Mouse (Mus musculus) liver, embryonic 14.5 days (tissue): ENCODE results near the gene Hipk2. TPM values are rescaled to one million over a fixed set of nuclear protein-coding genes. Genes with fewer than 3 reads are reported as not detected.

ENCODE experiments used
- ATAC-seq: fragments of 200-750 bp; cut with Nextera tagmentation; 2 replicates; pipeline ENCODE4 v1.8.0; 2017; ENCODE audit warnings: moderate number of reproducible peaks, mild to moderate bottlenecking, moderate library complexity; ENCODE audit not compliant: insufficient read depth
- DNase-seq, 3 experiments: peaks; one replicate each; pipeline ENCODE4 v3.0.0-alpha.2; 2012 to 2013; ENCODE audit warnings: low read depth in 3 of 3, low spot score in 3 of 3
- H3K27ac ChIP-seq: fragments of 300-500 bp; sonication (generic); 2 replicates; pipeline ENCODE4 v1.5.1; 2014; ENCODE audit warnings: moderate library complexity, mild to moderate bottlenecking, control low read depth, inconsistent platforms
- H3K27me3 ChIP-seq: fragments of 300-500 bp; sonication (generic); 2 replicates; pipeline ENCODE4 v1.6.1; 2014; ENCODE audit warnings: mild to moderate bottlenecking, low read length, moderate library complexity; ENCODE audit not compliant: control insufficient read depth, insufficient read depth
- H3K36me3 ChIP-seq: fragments of 300-500 bp; sonication (generic); replicated peaks from 2 replicates; pipeline ENCODE4 v1.6.1; 2014; ENCODE audit warnings: low read depth; ENCODE audit not compliant: control insufficient read depth, insufficient read depth
- H3K4me1 ChIP-seq, 2 experiments: fragments of 200-500 bp in 1 of 2; fragments of 300-500 bp in 1 of 2; sonication (generic) in 1 of 2; replicated peaks; 2 replicates each; pipeline ENCODE4 v1.6.1; 2012 to 2014; ENCODE audit warnings: antibody characterized with exemption in 1 of 2, inconsistent platforms in 1 of 2, low read length in 1 of 2; ENCODE audit not compliant: control insufficient read depth in 2 of 2, insufficient read depth in 2 of 2
- H3K4me2 ChIP-seq: fragments of 300-500 bp; sonication (generic); 2 replicates; pipeline ENCODE4 v1.6.1; 2014; ENCODE audit warnings: low read depth, mild to moderate bottlenecking, control low read depth, moderate library complexity
- H3K4me3 ChIP-seq, 2 experiments: fragments of 200-500 bp in 1 of 2; fragments of 300-500 bp in 1 of 2; sonication (generic) in 1 of 2; 2 replicates each; pipeline ENCODE4 v1.5.1; 2012 to 2014; ENCODE audit warnings: low read depth in 2 of 2, low read length in 2 of 2, mild to moderate bottlenecking in 2 of 2, control low read depth in 1 of 2, inconsistent platforms in 1 of 2, moderate library complexity in 1 of 2; ENCODE audit not compliant: insufficient read depth in 1 of 2
- H3K9ac ChIP-seq: fragments of 300-500 bp; sonication (generic); replicated peaks from 2 replicates; pipeline ENCODE4 v1.6.1; 2014; ENCODE audit warnings: mild to moderate bottlenecking, control low read depth, moderate library complexity
- H3K9me3 ChIP-seq: fragments of 300-500 bp; sonication (generic); 2 replicates; pipeline ENCODE4 v1.6.1; 2016; ENCODE audit warnings: low read length, mixed read lengths; ENCODE audit not compliant: control insufficient read depth
- CTCF ChIP-seq: IDR thresholded peaks from 2 replicates; pipeline ENCODE4 v1.5.1; 2016; ENCODE audit warnings: antibody characterized with exemption, low read depth, control low read depth
- EP300 ChIP-seq: IDR thresholded peaks from 2 replicates; pipeline ENCODE4 v1.6.1; 2016; ENCODE audit warnings: antibody characterized with exemption, low read depth
- WGBS: fragments of 180-500 bp; shearing (Covaris S2); extraction: QIAGEN DNeasy Blood & Tissue Kit; methylation state at CpG from one replicate; pipeline ENCODE4 v1.1.7; 2014; ENCODE audit not compliant: insufficient replicate concordance; 5-methylcytosine and 5-hydroxymethylcytosine counted together
- polyA plus RNA-seq, 2 experiments: library from polyadenylated mRNA; depleted of rRNA in 1 of 2; stranded (reverse) in 1 of 2; unstranded in 1 of 2; fragments of >200 nt; fragmentation: Nextera tagmentation in 1 of 2; extraction: Ambion mirVana in 1 of 2; gene quantifications; 2 replicates each; pipeline versions ENCODE4 v1.2.1 to v1.2.3; 2012 to 2014

Gene Hipk2
- polyA plus RNA-seq, 2 experiments, result 10.7 to 13.0 TPM

- ATAC-seq (no peak), DNase-seq (no peak)
- WGBS, result 81% methylated on average over 1 of the region's 1 CpGs
- H3K4me3 ChIP-seq, result no peak overlapping the region
- no peak overlapping the region for H3K4me2 ChIP-seq
- H3K27ac ChIP-seq, result no peak overlapping the region
- H3K9me3 ChIP-seq, result no peaks in the 10 kb centered on the region
- no peaks in the 10 kb centered on the region for H3K27me3 ChIP-seq
- no peak overlapping the region for H3K9ac ChIP-seq
- peaks cover 77% of the 10 kb centered on the region for H3K36me3 ChIP-seq
- TF ChIP-seq CTCF (no peak), EP300 (no peak)
- H3K4me1 ChIP-seq, result peaks cover 0 to 9% of the 10 kb centered on the region in 2 experiments; a peak in 2 of 4 replicates
Observed at GRCm38 (mm10) chr6:38816216-38816615, 59.7 kb downstream of the Hipk2 start.

GRCm38 (mm10) chr6:38815582-38815981, 60.4 kb downstream of the Hipk2 start:
- 58% methylated on average over 2 of the region's 2 CpGs for WGBS
- Histone ChIP-seq H3K27me3 (no peaks in the 10 kb centered on the region), H3K4me1 (peaks cover 0 to 13% of the 10 kb centered on the region in 2 experiments; a peak in 2 of 4 replicates), H3K27ac (no peak overlapping the region), H3K36me3 (peaks cover 73% of the 10 kb centered on the region), H3K4me3 (no peak overlapping the region), H3K4me2 (no peak overlapping the region), H3K9me3 (no peaks in the 10 kb centered on the region), H3K9ac (no peak overlapping the region)
- ATAC-seq (no peak), DNase-seq (no peak)
- TF ChIP-seq EP300 (no peak), CTCF (no peak)

GRCm38 (mm10) chr6:38814690-38815089, 61.3 kb downstream of the Hipk2 start:
- TF ChIP-seq CTCF (no peak), EP300 (no peak)
- H3K4me3 ChIP-seq, result no peak overlapping the region
- no peak for ATAC-seq
- no peaks in the 10 kb centered on the region for H3K27me3 ChIP-seq
- no peak for DNase-seq
- no peaks in the 10 kb centered on the region for H3K9me3 ChIP-seq
- no peak overlapping the region for H3K4me2 ChIP-seq
- H3K27ac ChIP-seq, result no peak overlapping the region
- H3K4me1 ChIP-seq, result peaks cover 7 to 21% of the 10 kb centered on the region in 2 experiments; a peak in 3 of 4 replicates
- H3K9ac ChIP-seq, result no peak overlapping the region
- H3K36me3 ChIP-seq, result peaks cover 79% of the 10 kb centered on the region
- 65% methylated on average over 2 of the region's 2 CpGs for WGBS

- ATAC-seq (no peak), DNase-seq (no peak)
- H3K9me3 ChIP-seq, result no peaks in the 10 kb centered on the region
- H3K36me3 ChIP-seq, result peaks cover 66% of the 10 kb centered on the region
- no peak overlapping the region for H3K27ac ChIP-seq
- H3K4me2 ChIP-seq, result no peak overlapping the region
- TF ChIP-seq CTCF, result no peak
- TF ChIP-seq EP300, result no peak
- no peak overlapping the region for H3K4me3 ChIP-seq
- H3K27me3 ChIP-seq, result no peaks in the 10 kb centered on the region
- H3K9ac ChIP-seq, result no peak overlapping the region
- WGBS, result 81% methylated on average over 4 of the region's 4 CpGs
- peaks cover 7 to 26% of the 10 kb centered on the region in 2 experiments; a peak in 3 of 4 replicates for H3K4me1 ChIP-seq
Observed at GRCm38 (mm10) chr6:38811459-38812145, 64.4 kb downstream of the Hipk2 start.

- ATAC-seq (peak; percentile 34; the same call in 1 of the 2 replicates), DNase-seq (no peak)
- no peak overlapping the region for H3K9ac ChIP-seq
- no peaks in the 10 kb centered on the region for H3K27me3 ChIP-seq
- H3K4me3 ChIP-seq, result no peak overlapping the region
- 20% methylated on average over 2 of the region's 2 CpGs for WGBS
- peaks cover 60% of the 10 kb centered on the region for H3K36me3 ChIP-seq
- no peaks in the 10 kb centered on the region for H3K9me3 ChIP-seq
- no peak overlapping the region for H3K4me2 ChIP-seq
- H3K27ac ChIP-seq, result no peak overlapping the region
- peaks cover 7 to 23% of the 10 kb centered on the region in 2 experiments; a peak in 3 of 4 replicates for H3K4me1 ChIP-seq
- TF ChIP-seq CTCF, result no peak
- TF ChIP-seq EP300, result no peak
Observed at GRCm38 (mm10) chr6:38810121-38810475, 65.9 kb downstream of the Hipk2 start.
